Mouse (Mus musculus) spleen, postnatal 4 days (tissue): ENCODE results near the gene Polr2l.
A peak's percentile ranks its signal among the peaks of the same experiment; 100 is the strongest.

ENCODE experiments used
- DNase-seq, 2 experiments: peaks; one replicate each; pipeline ENCODE4 v3.0.0; 2022; ENCODE audit warnings: low spot score in 2 of 2

Gene Polr2l

DNA sequence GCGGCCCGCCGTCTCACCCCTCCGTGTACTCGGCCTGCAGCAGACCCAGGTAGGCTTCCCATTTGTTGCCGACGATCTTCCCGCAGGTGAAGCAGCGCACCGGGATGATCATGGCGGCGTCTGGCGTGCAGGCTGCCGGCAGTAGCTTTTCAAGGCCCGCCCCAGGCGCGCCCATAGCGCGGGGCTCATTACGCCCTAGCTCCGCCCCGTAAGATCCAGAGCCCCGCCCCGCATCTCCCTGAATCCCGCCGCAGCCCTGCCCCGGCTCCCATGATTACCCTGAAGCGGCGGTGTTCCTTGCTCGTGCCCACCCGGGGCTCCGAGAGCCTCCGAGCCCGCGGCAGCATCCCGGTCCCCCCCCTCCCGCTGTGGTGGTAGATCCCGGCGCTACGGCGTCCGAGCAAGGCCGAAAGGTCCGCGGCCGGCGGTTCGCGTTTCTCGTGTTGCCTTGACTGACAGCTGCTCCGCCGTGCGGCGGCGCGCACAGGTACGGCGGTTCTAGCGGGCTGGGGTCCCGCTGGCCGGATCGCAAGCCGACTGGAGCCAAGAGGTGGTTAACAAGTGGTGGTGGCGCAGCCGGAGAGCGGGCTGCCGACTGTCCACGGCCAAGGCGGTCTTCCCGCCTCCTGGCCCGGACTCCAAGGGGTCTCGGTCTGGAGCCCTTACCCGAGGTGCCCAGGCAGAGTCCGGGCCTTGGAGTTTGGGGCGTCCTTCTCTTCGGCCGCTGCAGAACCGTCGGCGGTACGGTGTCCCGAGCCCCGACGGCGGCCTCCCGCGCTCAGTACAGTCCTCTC is at the start of gene Polr2l, which contains the start of gene Tspan4:
Gene Polr2l (minus strand): TSS at position 122 of the 794 bp plus-strand sequence.
Gene Tspan4 (plus strand): TSS at position 230 of the 794 bp plus-strand sequence.
- peak; percentile 86 to 96 for DNase-seq

DNA sequence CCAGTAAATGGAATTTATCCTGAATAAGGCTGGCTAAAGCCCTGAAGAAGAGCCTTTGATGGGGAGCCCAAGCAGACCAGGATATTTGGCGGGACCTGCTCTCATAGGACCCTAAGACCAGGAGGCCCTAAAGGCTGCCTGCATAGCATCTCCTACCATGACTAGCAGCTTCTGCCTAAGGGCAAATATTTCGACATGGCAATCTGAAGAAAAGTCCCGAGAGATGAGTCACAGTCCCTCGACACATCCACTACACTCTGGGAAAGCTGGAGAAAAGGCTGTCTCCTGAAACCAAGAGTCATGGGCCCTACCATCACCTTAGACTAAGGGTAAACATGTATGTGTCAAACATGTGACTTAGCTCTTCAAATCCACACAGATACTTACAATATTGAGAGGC is 49.3 kb upstream of the Polr2l start:
- no peak for DNase-seq

DNA sequence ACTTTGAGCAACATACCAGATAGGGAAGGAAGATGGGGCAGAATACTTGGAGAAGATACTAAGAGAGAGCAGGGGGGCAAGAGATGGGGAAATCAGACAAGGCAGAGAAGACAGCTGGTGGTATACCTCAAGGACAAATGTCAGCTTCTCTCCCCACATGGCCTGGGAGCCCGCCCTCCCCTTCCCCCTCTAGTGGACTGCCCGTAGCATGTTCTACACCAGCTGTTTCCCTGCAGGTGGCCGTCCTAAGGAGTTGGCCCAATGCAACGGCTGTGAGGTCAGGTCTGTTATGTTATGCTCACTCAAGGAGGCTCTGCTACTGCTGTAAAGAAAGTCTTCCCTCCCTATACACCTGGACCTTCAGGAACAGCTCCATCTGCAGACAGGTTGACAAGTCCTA is 48.1 kb upstream of the Polr2l start:
- no peak for DNase-seq

DNA sequence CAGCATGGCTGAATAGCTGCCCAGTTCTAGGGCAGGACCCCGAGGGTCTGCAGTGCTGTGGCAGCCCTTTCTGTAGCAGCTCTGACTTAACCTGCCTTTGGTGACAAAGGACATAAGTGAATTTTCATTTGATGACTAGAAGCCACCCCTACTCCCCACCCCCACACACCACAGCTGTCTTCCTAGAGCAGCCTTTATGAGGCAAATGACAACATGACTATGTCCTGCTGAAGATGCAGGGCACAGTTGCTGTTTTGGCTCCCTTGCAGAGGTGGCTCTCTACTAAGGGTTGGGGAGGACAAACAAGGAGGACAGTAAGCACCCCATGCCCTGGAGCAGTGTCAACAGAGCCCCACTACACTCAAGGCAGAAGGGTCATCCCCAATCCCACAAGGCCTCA is 44.9 kb upstream of the Polr2l start:
- DNase-seq: no peak

DNA sequence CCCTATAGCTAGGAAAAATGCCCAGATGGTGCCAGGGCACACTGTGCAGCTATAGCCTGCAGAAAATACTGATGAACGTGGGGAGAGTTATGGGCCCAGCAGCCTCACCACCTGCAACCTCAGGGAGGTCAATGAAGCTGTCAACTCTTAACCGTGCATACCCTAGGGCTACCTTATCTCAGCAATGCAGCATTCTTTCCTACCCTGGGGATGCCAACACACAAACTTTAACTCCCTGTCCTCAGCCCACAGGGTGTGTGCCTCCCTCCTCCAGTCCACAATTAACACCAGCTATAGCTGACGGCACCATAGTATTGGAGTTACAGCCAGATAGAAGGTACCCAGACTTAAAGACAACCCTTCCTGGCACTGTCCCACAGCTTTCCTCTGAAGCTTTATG is 44.0 kb upstream of the Polr2l start:
- DNase-seq: no peak

DNA sequence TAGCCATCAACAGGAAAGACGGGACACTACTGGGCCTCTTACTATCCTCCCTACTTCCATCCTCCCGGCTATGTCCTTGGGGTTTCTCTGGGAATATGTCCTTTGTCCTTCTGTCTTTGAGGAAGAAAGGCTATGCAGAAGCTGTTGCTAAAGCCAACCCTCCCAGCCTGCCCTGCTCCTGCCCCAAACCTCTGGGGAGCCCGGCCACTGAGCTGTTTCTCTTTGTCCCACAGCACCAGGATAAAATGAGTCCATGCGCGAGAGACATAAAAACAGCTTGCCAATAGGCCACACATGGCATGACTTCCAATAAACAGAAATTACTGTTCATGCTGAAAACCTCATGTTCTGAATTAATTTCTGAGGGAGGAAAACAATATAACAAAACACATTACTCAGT is 43.4 kb upstream of the Polr2l start:
- peak in 1 of 2 experiments; percentile 59 for DNase-seq

DNA sequence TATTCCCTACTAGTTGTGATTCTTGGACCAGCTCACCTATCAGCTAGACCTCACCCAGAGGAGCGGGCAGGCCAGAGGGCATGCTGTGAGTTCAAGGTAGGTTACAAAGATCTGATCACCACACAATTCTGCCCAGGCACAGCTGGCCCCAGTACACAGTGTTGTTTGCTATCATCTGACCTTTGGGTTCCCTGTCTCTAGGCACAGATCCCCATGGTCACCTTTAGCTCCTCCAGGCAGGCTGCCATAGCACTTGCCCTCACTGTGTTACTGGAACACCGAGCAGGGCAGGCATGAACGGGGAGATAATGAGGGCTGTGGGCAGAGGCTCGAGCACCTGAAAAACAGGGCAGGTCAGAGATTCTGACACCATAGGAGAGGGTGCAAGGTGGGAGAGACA is 42.7 kb upstream of the Polr2l start:
- DNase-seq: no peak

DNA sequence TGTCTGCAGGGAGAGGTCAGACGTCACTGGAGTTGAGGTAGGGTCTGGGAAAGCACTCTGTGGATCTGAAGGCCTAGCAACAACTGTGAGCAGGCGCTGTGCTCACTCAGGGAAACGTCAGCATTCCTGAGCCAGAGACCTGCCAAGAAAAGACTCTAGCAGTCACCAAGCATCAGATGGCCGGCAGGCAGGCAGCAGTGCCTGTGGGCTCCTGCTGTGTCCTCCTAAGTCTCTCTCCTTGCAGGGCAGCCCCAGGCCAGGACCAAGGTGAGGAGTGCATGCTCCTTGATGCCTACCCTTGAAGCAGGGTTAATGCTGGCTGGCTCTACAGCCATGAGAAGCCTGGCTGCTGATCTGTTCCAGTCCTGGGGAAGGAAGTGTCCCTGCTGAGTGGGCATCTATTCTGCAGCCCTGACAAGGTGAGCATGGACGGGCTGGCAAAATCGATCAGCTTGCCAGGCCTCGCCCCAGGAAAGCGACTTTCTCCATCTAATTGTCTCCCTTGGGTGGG is 35.8 kb upstream of the Polr2l start:
- DNase-seq: no peak

DNA sequence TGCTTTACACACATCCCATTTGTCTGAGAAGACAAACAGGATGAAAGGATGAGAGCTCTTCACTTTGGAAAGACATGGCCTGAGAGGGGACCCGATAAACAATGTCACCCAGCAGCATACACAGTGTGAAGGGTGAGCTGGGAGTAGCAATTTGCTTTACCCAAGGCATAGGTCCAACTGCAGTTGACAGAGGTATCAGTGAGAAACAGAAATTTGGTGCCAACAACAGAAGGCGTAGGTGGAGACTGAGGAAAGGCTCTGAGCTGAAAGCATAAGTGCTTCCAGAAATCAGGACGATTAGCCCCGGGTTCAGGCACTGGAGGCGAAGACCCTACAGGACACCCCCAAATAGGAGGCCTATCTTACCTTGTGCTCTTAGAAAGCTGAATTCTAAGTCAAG is 35.3 kb upstream of the Polr2l start:
- no peak for DNase-seq

DNA sequence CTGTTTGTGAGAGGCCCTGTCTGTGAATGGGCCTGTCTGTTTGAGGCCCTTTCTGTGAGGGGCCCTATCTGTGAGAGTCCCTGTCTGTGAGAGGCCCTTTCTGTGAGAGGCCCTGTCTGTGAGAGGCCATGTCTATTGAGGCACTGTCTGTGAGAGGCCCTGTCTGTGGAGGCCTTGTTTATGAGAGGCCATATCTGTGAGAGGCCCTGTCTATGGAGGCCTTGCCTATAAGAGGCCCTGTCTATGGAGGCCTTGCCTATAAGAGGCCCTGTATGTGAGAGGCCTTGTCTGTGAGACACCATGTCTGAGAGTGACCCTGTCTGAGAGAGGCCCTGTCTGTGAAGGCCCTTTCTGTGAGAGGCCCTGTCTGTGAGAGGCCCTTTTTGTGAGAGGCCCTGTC is 33.2 kb upstream of the Polr2l start:
- DNase-seq: no peak

DNA sequence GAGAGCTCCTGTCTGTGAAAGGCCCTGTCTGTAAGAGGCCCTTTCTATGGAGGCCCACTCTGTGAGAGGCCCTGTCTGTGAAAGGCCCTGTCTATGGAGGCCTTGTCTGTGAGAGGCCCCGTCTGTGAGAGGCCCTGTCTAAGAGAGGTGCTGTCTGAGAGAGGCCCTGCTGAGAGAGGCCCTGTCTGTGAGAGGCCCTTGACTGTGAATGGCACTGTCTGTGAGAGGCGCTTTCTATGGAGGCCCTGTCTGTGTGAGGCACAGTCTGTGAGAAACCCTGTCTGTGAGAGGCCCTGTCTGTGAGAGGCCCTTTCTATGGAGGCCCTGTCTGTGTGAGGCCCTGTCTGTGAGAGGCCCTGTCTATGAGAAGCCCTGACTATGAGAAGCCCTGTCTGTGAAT is 31.3 kb upstream of the Polr2l start:
- no peak for DNase-seq

DNA sequence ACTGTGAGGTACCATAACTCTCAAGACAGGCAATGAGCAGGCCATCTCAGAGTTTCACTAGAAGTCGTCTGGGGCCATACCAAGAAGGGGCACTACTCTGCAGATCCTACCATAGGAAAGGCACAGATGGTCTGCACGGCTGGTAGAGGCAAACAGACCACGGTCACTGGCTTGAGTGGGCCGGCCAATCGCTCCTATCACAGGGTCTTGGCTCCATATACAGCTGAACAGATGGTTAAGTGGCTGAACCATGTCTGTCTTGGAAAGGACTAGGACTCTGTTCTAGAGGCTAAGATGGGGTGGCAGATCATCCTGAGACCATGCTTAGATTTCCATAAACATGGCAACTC is 27.6 kb upstream of the Polr2l start:
- DNase-seq: no peak

DNA sequence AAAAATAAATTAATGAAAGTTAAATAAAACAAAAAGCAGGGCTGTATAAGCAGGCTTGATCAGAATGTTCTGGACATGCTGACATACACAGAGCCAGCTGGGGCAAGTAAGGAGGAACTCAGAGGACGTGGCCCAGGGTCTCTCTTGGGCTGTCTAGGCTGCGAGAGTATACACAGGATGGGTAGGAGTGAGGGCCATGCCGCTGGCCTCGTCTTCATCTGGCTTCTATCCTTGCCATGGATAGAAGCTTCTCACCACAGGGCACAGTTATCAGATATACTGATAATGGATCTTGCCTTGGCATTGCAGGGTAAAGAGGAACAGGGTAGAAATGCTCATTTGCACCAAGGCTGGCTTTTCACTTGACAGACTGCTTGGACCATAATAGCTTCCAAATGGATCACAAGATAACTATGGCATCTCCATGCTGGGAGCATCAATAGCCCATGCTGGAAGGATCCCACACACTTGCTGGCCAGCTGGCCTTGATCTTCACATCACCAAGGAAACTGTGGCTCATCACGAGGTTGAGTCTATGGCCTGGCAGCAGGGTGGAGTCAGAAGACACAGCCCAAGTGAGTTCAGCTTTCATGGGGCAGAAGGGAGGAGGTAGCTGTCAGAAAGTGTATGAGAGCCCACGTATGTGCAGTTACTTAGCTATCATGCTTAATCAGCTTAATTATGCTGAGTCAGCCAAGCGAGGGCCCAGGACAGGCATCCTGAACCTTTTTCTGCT is 27.1 kb upstream of the Polr2l start:
- DNase-seq: no peak

DNA sequence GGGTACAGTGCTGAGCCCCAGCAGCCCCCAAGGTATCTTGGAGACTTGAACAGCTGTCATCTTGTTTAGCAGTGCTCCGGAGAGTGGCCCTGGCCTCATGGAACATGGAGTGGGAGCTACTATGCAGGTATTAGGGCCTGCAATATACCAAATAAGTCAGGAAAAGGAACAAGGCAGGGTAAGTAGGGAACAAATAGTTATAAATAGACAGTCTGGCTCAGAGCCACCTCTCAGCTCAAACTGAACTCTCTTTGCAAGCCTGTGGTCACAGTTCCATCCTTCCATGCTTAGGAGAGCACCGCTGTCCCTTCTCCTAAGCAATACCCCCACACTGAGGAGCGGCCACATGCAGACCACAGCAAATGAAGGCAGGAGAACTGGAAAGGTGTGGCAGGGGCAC is 22.7 kb upstream of the Polr2l start:
- no peak for DNase-seq

DNA sequence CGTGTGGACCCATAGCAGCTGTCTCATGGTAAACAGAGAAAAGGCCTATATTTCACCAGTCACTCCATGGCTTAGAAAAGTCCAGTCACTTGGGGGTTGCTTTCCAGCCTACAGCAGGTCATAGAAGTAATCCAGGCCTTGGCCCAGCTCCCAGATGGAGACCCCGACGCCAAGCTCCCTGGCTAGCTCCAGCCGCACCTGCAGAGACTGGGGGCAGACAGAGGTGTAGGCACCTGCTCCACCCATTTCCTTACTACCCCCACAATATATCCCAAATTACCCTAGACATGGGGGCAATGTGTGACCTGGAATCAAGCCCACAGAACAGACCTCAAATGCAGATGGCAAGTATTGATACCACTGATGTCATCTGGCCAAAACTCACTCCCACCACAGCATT is 21.0 kb upstream of the Polr2l start:
- DNase-seq: no peak

DNA sequence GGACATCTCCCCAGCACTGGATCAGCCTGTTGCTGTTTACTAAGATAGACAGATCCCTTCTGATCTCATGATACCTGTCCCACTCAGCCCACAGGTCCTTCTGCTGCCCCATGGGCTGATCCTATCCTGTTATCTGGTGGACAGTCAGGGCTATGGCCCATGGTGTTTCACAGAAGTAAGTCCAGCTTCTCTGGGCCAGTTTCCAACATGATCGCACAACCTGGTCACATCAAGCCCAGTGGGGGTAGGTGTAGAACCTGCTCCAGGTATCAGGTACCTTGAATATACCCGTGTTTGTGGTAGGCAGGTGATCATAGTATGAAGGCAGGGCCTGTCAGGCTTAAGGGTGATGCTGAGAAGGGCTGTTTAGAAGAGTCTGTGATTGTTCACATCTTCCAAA is 20.4 kb upstream of the Polr2l start:
- no peak for DNase-seq

DNA sequence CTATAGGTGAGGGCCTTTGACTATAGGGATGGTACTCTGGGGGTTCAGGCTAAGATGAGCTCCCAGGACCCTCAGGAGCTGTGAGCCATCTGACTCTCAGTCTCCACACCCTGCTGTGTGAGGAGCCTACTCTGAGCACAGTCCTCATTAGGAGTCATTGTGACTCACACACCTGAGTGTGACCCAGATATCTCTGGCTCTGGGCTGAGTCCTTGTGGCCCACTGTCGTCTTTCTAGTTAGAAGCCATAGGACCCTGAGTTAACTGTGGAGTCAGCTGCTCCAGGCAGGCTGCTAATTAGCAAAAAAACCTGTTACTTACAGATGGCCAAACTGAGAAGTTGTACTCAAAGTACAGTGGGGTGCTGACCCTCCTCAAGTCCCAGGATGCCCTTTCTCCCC is 18.8 kb upstream of the Polr2l start:
- no peak for DNase-seq

DNA sequence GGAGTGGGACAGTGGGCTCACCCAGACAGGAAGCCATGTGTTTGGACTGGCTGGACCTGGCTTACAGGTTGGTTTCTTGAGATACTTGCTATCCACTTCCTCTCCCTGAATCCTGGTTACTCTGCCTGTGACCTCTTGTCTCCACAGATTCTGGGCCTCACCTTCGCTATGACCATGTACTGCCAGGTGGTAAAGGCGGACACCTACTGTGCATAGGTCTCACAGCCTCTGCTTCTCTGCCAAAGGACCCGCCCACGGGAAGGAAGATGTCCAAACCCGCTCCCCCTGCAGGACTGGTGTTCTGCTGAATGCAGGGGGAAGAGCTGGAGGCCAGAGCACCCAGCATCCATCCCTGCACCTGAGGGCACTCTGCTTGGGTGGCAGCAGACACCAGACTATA is 17.8 kb upstream of the Polr2l start:
- DNase-seq: no peak

DNA sequence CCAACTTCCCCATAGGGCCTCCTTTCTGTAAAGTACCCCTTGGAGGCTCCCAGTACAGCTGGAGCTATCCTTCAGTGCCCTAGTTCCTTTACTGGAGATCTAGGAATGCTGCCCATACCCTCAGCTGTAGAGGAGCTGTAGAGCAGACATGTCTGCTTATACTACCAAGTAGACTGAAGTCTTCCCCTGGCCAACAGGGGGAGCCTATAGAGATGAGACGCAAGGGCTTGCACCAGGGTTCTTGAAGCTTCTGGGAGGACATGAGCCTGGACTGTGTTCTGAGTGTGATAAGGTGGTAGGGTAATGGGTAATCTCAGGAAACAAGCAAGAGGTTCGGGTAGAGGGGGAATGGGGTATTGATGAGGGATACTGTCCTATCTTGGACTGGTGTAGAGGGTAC is 16.2 kb upstream of the Polr2l start:
- DNase-seq: peak in 1 of 2 experiments; percentile 46

DNA sequence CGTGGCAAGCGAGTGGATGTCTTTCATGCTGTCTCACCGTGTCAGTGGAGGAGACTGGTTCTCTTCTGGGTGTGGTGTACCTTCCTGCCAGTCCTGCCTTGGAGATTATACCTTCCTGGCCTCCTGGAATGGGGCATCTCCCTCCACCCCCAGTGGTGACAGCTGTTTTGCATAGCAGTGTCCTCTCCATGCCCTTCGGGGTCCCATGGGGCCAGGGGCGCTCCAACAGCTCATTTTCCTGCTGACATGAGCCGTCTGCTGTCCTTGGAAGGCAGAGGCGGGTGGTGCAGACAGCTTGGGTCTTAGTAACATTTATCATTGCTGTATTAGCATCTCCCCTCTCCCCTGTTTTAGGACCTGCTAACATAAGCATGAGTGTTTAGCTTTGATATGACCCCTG is 12.2 kb upstream of the Polr2l start:
- no peak for DNase-seq

DNA sequence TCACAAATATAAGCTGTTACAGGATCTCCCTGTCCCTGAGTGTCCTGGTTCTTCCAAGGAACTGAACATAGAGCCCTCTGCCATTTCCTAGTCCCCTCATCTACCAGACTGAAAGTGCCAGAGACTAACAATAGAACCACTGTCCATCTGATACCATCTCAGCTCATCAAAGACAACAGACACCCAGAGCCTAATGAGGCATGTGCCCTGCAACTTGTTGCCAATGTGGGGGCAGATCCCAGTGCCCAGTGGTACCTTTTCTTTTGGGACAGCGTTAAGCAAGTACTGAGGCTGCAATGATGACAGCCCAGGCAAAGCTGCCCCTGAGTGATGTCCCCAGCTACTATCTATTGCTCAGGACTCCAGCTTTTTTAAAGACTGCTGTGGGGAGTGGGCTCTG is 11.3 kb upstream of the Polr2l start:
- DNase-seq: no peak

DNA sequence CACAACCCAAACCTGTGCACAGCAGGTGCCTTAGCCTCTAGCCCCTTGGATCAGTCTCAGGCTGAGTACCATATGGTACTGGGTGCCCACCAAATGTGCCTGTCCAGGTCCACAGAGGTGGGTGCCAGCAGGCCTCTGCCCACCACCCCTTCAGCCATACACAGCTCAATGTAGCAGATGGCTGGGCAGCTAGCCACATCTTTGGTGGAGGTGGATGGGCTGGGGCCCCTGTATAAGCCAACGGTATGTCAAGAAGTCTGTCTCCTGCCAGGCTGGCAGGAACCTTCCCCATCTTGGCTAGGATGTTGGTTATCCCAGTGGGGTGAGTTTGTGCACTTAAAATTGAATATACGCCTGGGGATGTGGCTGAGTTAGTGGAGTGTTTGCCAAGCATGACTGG is 10.7 kb upstream of the Polr2l start:
- no peak for DNase-seq

DNA sequence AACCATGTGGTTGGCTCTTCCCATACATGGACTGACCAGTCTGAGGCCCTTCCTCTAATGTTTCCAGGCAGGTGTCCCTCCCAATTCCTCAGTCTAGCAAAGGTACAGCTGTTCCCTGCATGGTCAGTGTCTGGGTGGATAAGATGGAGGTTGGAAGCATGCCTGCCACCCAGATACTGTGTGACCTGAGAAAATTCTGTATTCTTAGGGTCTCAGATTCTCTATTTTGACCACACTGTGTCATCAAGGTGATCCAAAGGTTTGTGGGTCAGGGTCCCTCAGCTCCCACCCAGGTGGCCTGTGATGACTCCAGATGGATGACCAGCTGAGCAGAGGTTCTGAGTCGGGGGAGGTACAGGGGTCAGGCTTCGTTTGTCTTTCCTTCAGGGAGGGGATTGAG is 10.3 kb upstream of the Polr2l start:
- DNase-seq: no peak
